Mouse (Mus musculus) bone marrow macrophage, adult 2 months (primary cell): ENCODE measurements around the gene Slc26a11.

ENCODE experiments used
- CTCF ChIP-seq: IDR thresholded peaks from 2 replicates; pipeline ENCODE4 v1.5.1; 2012; ENCODE audit warnings: low read depth, mild to moderate bottlenecking, low read length, moderate library complexity
- POLR2A ChIP-seq: IDR thresholded peaks from 2 replicates; pipeline ENCODE4 v1.6.1; 2012; ENCODE audit warnings: mild to moderate bottlenecking, low read depth, low read length, borderline replicate concordance

DNA sequence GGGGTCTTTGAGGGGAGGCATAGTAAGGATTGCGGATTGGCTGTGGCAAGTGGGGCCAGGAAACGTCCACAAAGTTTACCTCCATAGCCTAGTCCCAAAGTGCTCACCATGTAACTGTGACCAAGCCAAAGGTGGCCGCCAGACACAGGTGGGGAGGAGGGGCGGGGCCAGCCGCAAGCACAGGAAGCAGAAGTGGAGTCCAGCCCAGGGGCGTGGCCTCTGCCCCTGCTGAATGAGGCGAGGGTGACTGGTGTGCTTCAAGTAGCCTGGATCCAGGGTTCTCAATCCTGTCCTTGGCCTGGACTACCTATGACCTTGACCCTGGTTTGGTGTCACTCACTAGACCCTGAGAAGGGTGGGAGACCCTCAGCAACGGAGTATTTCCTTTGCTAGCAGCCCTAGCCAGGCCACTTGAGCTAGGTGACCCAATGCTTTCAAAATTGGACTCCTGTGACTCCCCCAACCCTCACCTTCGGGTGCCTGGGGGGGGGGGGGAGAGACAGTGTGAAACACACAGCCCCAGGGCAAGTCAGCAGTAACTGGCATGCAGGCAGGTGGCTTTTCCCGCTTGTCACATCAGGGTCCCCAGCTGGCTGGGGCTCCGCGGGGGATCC, 36.8 kb downstream of the Slc26a11 start:
- no peak for TF ChIP-seq CTCF
- TF ChIP-seq POLR2A, result no peak
